Mouse (Mus musculus): ENCODE measurements around the gene Atp2b4.
A peak's percentile ranks its signal among the peaks of the same experiment; 100 is the strongest.

GRCm38 (mm10) chr1:133716464-133716863 lies 84.4 kb downstream of the Atp2b4 start:
- TF ChIP-seq CTCF (IDR thresholded peaks at IDR 0.05; ENCODE audit: low read depth, low read length) (peak; percentile 65; the same call in 1 of the 2 replicates), GATA1 (IDR thresholded peaks at IDR 0.05; ENCODE audit: borderline replicate concordance, low read length) (no peak), TAL1 (conservative IDR thresholded peaks at IDR 0.05; ENCODE audit: low read depth, low read length) (no peak), POLR2AphosphoS5 (IDR thresholded peaks at IDR 0.05; ENCODE audit: insufficient replicate concordance, low read depth, low read length) (no peak)

Measured in G1E (cell line).